Mouse (Mus musculus) forebrain, embryonic 16.5 days (tissue): ENCODE results near the gene Vps37b. TPM values are rescaled to one million over a fixed set of nuclear protein-coding genes. Genes with fewer than 3 reads are reported as not detected.

Experiments used
- ATAC-seq: fragments of 200-750 bp; cut with Nextera tagmentation; 2 replicates; pipeline ENCODE4 v1.8.0; 2017; ENCODE audit warnings: mild to moderate bottlenecking, moderate library complexity
- H3K27ac ChIP-seq: fragments of 300-500 bp; sonication (generic); 2 replicates; pipeline ENCODE4 v1.5.1; 2014; ENCODE audit warnings: low read length, control low read depth
- H3K27me3 ChIP-seq: fragments of 300-500 bp; sonication (generic); replicated peaks from 2 replicates; pipeline ENCODE4 v1.6.1; 2014; ENCODE audit warnings: low read length; ENCODE audit not compliant: control insufficient read depth, insufficient read depth
- H3K36me3 ChIP-seq: fragments of 300-500 bp; sonication (generic); 2 replicates; pipeline ENCODE4 v1.6.1; 2014; ENCODE audit not compliant: control insufficient read depth, insufficient read depth
- H3K4me1 ChIP-seq: fragments of 300-500 bp; sonication (generic); replicated peaks from 2 replicates; pipeline ENCODE4 v1.6.1; 2014; ENCODE audit warnings: low read length; ENCODE audit not compliant: control insufficient read depth, insufficient read depth
- H3K4me2 ChIP-seq: fragments of 300-500 bp; sonication (generic); 2 replicates; pipeline ENCODE4 v1.6.1; 2014; ENCODE audit warnings: mild to moderate bottlenecking, low read length, control low read depth
- H3K4me3 ChIP-seq: fragments of 300-500 bp; sonication (generic); replicated peaks from 2 replicates; pipeline ENCODE4 v1.5.1; 2014; ENCODE audit warnings: mild to moderate bottlenecking, low read length, control low read depth
- H3K9ac ChIP-seq: fragments of 300-500 bp; sonication (generic); replicated peaks from 2 replicates; pipeline ENCODE4 v1.6.1; 2014; ENCODE audit warnings: low read depth, low read length, control low read depth
- H3K9me3 ChIP-seq: fragments of 300-500 bp; sonication (generic); 2 replicates; pipeline ENCODE4 v1.6.1; 2016; ENCODE audit warnings: low read length; ENCODE audit not compliant: control insufficient read depth
- WGBS: fragments of 180-500 bp; shearing (Covaris S2); extraction: QIAGEN DNeasy Blood & Tissue Kit; methylation state at CpG from one replicate; pipeline ENCODE4 v1.1.7; 2014; 5-methylcytosine and 5-hydroxymethylcytosine counted together
- polyA plus RNA-seq: library from polyadenylated mRNA; unstranded; fragments of >200 nt; fragmentation: Nextera tagmentation; extraction: Ambion mirVana; gene quantifications from 2 replicates; pipeline ENCODE4 v1.2.1, GENCODE M21; 2015

The Vps37b gene
- polyA plus RNA-seq, 1 experiment from 2014 or later = 104 TPM

DNA sequence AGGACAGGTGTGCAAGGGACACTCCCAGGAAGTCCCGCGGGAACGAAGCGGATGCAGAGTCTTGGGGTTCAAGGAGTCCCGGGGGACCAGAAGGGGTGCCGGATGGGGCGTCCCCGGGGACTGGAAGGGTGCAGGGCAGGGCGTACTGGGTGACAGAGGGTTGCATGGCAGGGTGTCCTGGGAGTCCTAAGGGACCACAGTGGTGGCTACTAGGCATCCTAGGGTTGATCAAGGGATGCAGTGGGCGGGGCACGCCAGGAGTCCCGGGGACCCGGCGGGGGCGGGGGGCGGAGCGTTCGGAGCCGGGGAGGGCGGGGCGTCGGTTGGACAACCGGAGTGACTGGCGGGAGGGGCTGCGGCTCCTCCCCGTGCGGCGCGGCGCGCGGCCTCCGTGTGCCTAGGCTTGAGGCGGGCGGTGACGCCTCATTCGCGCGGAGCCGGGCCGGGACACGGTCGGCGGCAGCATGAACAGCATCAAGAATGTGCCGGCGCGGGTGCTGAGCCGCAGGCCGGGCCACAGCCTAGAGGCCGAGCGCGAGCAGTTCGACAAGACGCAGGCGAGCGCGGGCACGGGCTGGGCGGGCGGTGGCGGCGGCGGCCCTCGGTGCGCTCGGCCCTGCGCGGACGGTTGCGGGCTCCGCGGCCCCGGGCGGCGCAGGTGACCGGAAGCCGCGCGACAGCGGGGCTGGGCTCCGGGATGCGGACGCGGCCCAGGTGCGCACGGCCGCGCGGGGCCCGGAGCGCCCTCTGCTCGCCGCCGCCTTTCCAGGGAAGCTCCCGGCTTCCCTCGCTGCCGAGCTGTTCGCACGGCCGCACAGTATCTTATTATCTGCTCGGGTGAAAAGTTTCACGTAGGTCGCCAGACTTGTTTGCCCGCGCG, 58.5 kb downstream of the Vps37b start, which contains the start of gene Hip1r:
Hip1r (plus strand) TSS at position 330 of the 880 bp plus-strand sequence.
- Histone ChIP-seq H3K4me2 (peak within 1 kb of the TSS; percentile 87), H3K9ac (peak within 1 kb of the TSS; percentile 79), H3K9me3 (no peaks in the 10 kb centered on the region), H3K36me3 (no peaks in the 10 kb centered on the region), H3K4me3 (peak within 1 kb of the TSS; percentile 78), H3K27me3 (no peaks in the 10 kb centered on the region), H3K27ac (no peak within 1 kb of the TSS), H3K4me1 (peaks cover 21% of the 10 kb centered on the region)
- ATAC-seq = peak; percentile 82
- under 1% methylated on average over 96 of the region's 106 CpGs for WGBS

DNA sequence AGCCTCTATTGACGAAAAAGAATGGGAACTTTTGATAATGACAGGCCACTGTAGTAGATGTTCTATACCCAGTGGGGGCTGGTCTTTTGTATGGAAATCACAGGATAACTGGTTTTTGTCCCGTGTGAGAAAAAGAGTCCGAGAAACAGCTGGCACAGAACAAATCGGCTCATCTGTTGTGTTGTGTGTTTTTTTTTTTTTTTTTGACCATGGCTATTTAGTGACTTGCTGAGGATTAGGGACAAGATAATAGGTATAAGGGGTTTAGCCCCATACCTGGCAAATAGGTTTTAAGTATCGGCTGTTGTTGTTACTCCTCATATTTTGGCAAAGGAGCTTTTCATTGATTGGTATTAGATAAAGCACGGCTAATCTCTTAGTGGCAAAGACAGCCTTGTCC, 59.6 kb downstream of the Vps37b start:
- ATAC-seq = no peak
- Histone ChIP-seq H3K27me3 (no peaks in the 10 kb centered on the region), H3K9me3 (no peaks in the 10 kb centered on the region), H3K36me3 (no peaks in the 10 kb centered on the region), H3K4me2 (no peak overlapping the region), H3K9ac (no peak overlapping the region), H3K4me1 (peaks cover 21% of the 10 kb centered on the region), H3K4me3 (no peak overlapping the region), H3K27ac (no peak overlapping the region)
- 59% methylated on average over 6 of the region's 6 CpGs for WGBS

DNA sequence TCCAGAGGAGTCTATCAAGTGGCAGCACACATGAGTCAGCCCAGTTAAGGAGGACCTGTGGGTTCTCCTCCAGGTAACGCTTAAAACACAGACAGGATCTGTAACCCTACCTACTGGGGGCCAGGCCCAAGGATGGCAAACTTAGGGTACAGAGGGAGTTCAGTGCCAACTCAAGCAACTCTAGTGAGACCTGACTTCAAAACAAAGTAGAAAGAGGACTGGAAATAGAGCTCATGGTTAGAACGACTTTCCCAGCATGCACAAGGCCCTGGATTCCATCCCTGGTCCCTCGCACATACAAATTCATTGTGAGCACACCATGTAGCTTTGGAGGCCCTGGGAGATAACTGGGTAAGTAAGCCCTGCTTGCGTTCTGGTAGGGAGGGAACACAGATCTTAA, 61.5 kb downstream of the Vps37b start:
- H3K9ac ChIP-seq = no peak overlapping the region
- H3K27me3 ChIP-seq = no peaks in the 10 kb centered on the region
- no peak overlapping the region for H3K27ac ChIP-seq
- no peak overlapping the region for H3K4me3 ChIP-seq
- peaks cover 17% of the 10 kb centered on the region for H3K4me1 ChIP-seq
- H3K9me3 ChIP-seq = no peaks in the 10 kb centered on the region
- WGBS = 94% methylated on average over 4 of the region's 4 CpGs
- no peaks in the 10 kb centered on the region for H3K36me3 ChIP-seq
- ATAC-seq = no peak
- no peak overlapping the region for H3K4me2 ChIP-seq

DNA sequence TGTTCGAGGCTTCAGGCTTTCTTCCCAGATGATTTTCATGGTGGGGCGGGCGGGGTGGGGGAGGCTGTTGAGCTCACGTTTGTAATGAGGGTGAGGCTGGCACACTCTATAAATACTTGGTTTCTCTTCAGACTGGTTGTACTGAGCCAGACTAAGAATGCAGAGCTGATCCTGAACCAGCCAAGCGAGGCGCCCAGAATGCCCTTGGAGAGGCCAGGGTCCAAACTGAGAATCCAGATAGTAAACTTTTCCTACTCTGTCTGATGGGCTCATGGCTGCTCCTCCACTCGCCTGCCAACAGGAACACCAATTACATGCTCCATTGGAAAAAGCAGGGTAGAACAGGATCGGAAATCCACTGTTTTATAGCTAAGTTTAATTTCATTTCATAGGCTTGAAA, 62.9 kb downstream of the Vps37b start:
- H3K4me2 ChIP-seq = no peak overlapping the region
- no peak overlapping the region for H3K4me3 ChIP-seq
- no peaks in the 10 kb centered on the region for H3K27me3 ChIP-seq
- ATAC-seq = no peak
- no peaks in the 10 kb centered on the region for H3K36me3 ChIP-seq
- 60% methylated on average over 8 of the region's 8 CpGs for WGBS
- 0 out of 2 replicates have a peak, but pooled peaks cover 4% of the 10 kb centered on the region for H3K4me1 ChIP-seq
- H3K9ac ChIP-seq = no peak overlapping the region
- no peak overlapping the region for H3K27ac ChIP-seq
- H3K9me3 ChIP-seq = no peaks in the 10 kb centered on the region

DNA sequence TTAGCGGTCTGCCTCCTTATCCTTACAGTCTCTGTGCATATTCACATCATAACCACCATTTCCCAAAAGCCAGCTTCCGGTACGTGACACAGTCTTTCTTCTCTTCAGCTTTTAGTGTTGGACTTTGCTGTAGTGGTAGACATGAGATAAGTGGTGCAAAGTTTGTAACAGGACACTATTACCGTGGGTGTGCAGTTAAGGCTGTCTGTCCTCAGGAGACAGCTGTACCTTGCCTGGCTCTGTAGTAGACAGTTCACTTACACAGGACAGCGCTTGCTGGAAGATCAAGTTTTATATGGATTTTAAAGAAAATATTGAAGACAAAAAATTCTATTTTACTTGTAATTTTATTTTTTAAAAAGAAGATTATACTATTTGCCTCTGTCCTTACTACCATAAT, 63.6 kb downstream of the Vps37b start:
- H3K27me3 ChIP-seq = no peaks in the 10 kb centered on the region
- H3K4me2 ChIP-seq = no peak overlapping the region
- H3K4me1 ChIP-seq = 0 out of 2 replicates have a peak, but pooled peaks cover 4% of the 10 kb centered on the region
- no peaks in the 10 kb centered on the region for H3K36me3 ChIP-seq
- no peaks in the 10 kb centered on the region for H3K9me3 ChIP-seq
- 84% methylated on average over 5 of the region's 5 CpGs for WGBS
- ATAC-seq = no peak
- no peak overlapping the region for H3K27ac ChIP-seq
- H3K4me3 ChIP-seq = no peak overlapping the region
- no peak overlapping the region for H3K9ac ChIP-seq

DNA sequence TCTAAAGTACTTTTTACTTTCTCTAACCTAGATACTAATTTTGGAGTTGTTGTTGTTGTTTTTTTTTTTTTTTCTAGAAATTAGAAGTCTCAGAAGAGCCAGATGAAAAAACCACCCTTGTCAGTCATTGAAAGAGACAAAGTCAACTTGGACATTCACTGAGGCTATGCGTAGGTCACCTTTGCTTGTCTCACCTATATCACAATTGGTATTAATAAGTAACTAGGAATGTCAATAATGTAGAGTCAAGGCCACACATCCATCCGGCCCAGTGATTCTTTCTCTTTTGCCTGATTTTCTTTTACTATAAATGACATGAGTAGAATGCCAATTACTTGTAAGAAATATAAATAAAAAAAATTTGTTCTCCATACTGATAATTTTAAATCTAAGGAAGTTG, 65.3 kb downstream of the Vps37b start:
- H3K4me1 ChIP-seq = no peaks in the 10 kb centered on the region
- H3K27ac ChIP-seq = no peak overlapping the region
- H3K4me2 ChIP-seq = no peak overlapping the region
- no peak overlapping the region for H3K4me3 ChIP-seq
- H3K9me3 ChIP-seq = no peaks in the 10 kb centered on the region
- H3K36me3 ChIP-seq = no peaks in the 10 kb centered on the region
- H3K9ac ChIP-seq = no peak overlapping the region
- no peak for ATAC-seq
- no peaks in the 10 kb centered on the region for H3K27me3 ChIP-seq
- 92% methylated on average over 2 of the region's 2 CpGs for WGBS

DNA sequence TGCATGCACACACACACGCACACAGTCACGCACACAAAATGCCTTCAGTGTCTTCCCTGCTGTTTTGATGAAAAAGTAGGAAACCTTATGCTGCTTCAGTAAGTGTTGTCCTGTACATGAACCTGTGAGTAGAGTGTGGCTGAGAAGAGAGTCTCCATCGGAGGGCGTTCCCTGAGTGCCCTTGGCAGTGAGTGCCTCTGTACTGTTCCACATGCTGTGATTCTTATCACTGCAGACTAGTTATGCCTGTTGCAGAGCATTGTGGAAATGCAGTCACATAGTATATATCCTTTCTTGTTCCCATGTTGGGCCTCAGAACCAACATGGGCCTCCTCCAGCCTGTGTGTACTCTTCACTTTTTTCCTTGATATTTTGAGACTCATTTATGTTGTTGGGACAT, 67.9 kb downstream of the Vps37b start:
- WGBS = 95% methylated on average over 4 of the region's 4 CpGs
- no peaks in the 10 kb centered on the region for H3K27me3 ChIP-seq

DNA sequence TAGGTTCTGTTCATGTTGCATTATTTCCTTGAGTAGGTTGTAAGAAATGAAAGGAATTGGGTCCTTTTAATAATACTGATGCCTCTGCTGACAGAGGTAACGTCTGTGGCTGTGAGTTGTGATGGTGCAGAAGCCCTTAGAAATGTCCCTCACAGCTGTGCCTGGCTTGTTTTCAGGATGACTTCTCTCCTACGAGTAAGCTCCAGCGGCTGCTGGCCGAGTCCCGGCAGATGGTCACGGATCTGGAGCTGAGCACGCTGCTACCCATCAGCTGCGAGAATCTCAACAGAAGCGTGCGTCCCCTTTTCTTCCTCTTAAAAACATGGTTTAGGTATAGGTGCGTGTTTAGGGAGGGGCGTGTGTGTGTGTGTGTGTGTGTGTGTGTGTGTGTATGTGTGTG, 71.0 kb downstream of the Vps37b start:
- 84% methylated on average over 12 of the region's 12 CpGs for WGBS
- Histone ChIP-seq H3K4me1 (no peaks in the 10 kb centered on the region), H3K36me3 (no peaks in the 10 kb centered on the region), H3K4me3 (no peak overlapping the region), H3K27ac (no peak overlapping the region), H3K4me2 (no peak overlapping the region), H3K9ac (no peak overlapping the region), H3K9me3 (no peaks in the 10 kb centered on the region), H3K27me3 (no peaks in the 10 kb centered on the region)
- ATAC-seq = no peak

More for the DNA sequence above, 67.9 kb downstream of the Vps37b start:
- Histone ChIP-seq H3K36me3 (no peaks in the 10 kb centered on the region), H3K27ac (no peak overlapping the region), H3K9me3 (no peaks in the 10 kb centered on the region), H3K4me1 (no peaks in the 10 kb centered on the region), H3K4me3 (no peak overlapping the region), H3K9ac (no peak overlapping the region), H3K4me2 (no peak overlapping the region)
- no peak for ATAC-seq

DNA sequence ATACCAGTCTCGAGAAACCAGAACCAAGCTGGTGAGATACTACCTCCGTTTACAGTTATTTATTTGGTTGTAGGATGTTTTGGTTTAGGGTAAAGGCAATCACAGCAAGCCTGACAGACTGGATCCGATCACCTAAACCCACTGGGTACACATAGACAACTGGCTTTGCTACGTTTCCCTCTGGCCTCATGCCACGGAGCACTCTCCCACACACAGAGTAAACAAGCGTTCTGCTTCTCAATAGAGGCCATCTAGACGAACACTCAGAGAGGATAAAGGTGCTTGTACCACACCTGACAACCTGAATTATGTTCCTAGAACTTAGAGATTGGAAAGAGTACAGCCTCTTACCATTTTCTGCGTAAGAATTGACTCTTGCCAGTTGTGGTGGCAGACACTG, 71.9 kb downstream of the Vps37b start:
- 78% methylated on average over 8 of the region's 8 CpGs for WGBS
- Histone ChIP-seq H3K27me3 (no peaks in the 10 kb centered on the region), H3K36me3 (no peaks in the 10 kb centered on the region), H3K4me3 (no peak overlapping the region), H3K4me1 (no peaks in the 10 kb centered on the region), H3K9ac (no peak overlapping the region), H3K4me2 (no peak overlapping the region), H3K27ac (no peak overlapping the region), H3K9me3 (no peaks in the 10 kb centered on the region)
- ATAC-seq = no peak
